Mouse (Mus musculus) olfactory bulb, adult 2 months (tissue): ENCODE measurements at regions not wholly inside any gene's neighbourhood (a gene's known extent, or its start where the extent isn't known, plus 50 kb on each side); places are given as distances from the start of the nearest gene placed in this dataset.

Experiments used
- CTCF ChIP-seq: fragments of 200-500 bp; IDR thresholded peaks from 2 replicates; pipeline ENCODE4 v1.5.1; 2012; ENCODE audit warnings: low read depth, mild to moderate bottlenecking, low read length, moderate library complexity; ENCODE audit not compliant: insufficient read depth
- POLR2A ChIP-seq: fragments of 200-500 bp; IDR thresholded peaks from 2 replicates; pipeline ENCODE4 v1.6.1; 2012; ENCODE audit warnings: mild to moderate bottlenecking, low read depth, low read length, moderate library complexity; ENCODE audit not compliant: insufficient read depth

DNA sequence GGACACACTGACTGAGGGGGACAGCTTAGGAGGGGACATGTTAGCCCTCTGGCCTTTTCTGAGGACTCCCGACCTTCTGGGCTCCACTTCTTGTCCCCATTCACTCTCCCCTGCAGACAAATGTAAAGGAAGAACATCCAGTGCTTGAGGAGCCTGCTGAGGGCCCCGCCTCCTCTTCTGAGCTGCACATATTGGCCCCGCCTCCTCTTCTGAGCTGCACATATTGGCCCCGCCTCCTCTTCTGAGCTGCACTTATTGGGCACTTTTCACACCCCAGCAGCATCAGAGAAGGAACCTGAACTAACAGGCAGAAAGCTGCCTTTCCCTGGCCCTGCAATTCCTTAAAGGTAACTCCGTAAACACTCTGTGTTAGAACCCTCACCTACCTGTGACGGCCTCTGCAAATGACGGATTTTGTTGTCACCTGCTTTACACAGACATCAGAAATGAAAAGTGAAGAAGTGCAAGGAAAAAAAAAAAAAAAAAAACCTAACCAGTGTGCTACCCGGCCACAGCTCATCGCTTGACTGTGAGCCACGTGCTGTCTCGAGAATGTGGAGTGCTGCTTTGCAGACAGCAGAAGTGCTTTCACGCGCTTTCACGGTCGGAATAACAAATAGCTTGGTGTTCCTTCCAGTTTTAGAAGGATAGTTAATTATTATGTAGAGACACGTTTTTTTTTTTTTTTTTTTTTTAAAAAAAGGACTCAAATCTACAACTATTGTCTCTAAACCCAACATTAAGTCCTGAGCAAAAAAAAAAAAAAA lies 96.5 kb downstream of the Ddx11 start:
- TF ChIP-seq POLR2A (no peak), CTCF (no peak)
